Mouse (Mus musculus) neural tube, embryonic 15.5 days (tissue): ENCODE measurements at regions not wholly inside any gene's neighbourhood (a gene's known extent, or its start where the extent isn't known, plus 50 kb on each side); places are given as distances from the start of the nearest gene placed in this dataset.
"Not testable (repeated sequence)": the region's sequence is repeated elsewhere in the genome, so short reads cannot be mapped to it uniquely, and the experiment has no call there.

Source experiments
- ATAC-seq: fragments of 200-750 bp; cut with Nextera tagmentation; 2 replicates; pipeline ENCODE4 v1.8.0; 2017; ENCODE audit warnings: mild to moderate bottlenecking, moderate TSS enrichment, moderate library complexity; ENCODE audit not compliant: low FRiP score
- H3K27ac ChIP-seq: fragments of 300-500 bp; sonication (generic); replicated peaks from 2 replicates; pipeline ENCODE4 v1.5.1; 2015; ENCODE audit warnings: mild to moderate bottlenecking, inconsistent platforms
- H3K27me3 ChIP-seq: fragments of 300-500 bp; sonication (generic); replicated peaks from 2 replicates; pipeline ENCODE4 v1.6.1; 2015; ENCODE audit warnings: inconsistent platforms
- H3K36me3 ChIP-seq: fragments of 300-500 bp; sonication (generic); 2 replicates; pipeline ENCODE4 v1.6.1; 2015; ENCODE audit warnings: inconsistent platforms
- H3K4me1 ChIP-seq: fragments of 300-500 bp; sonication (generic); 2 replicates; pipeline ENCODE4 v1.6.1; 2015; ENCODE audit warnings: inconsistent platforms
- H3K4me2 ChIP-seq: fragments of 300-500 bp; sonication (generic); 2 replicates; pipeline ENCODE4 v1.6.1; 2015; ENCODE audit warnings: inconsistent platforms, mild to moderate bottlenecking, moderate library complexity
- H3K4me3 ChIP-seq: fragments of 300-500 bp; sonication (generic); replicated peaks from 2 replicates; pipeline ENCODE4 v1.5.1; 2015; ENCODE audit warnings: mild to moderate bottlenecking, inconsistent platforms
- H3K9ac ChIP-seq: fragments of 300-500 bp; sonication (generic); replicated peaks from 2 replicates; pipeline ENCODE4 v1.6.1; 2015; ENCODE audit warnings: mild to moderate bottlenecking, inconsistent platforms
- H3K9me3 ChIP-seq: fragments of 300-500 bp; sonication (generic); replicated peaks from 2 replicates; pipeline ENCODE4 v1.6.1; 2016; ENCODE audit warnings: inconsistent platforms
- WGBS: fragments of 180-500 bp; shearing (Covaris S2); methylation state at CpG from one replicate; pipeline ENCODE4 v1.1.7; 2015; ENCODE audit warnings: mixed read lengths; 5-methylcytosine and 5-hydroxymethylcytosine counted together

GRCm38 (mm10) chr11:26773122-26773796, 179.5 kb upstream of the Vrk2 start:
- no peak overlapping the region for H3K4me3 ChIP-seq
- H3K9me3 ChIP-seq = no peaks in the 10 kb centered on the region
- ATAC-seq = no peak
- H3K36me3 ChIP-seq = no peaks in the 10 kb centered on the region
- no peaks in the 10 kb centered on the region for H3K27me3 ChIP-seq
- no peak overlapping the region for H3K4me2 ChIP-seq
- H3K27ac ChIP-seq = no peak overlapping the region
- no peaks in the 10 kb centered on the region for H3K4me1 ChIP-seq
- WGBS = 12% methylated on average over 3 of the region's 3 CpGs
- H3K9ac ChIP-seq = no peak overlapping the region

DNA sequence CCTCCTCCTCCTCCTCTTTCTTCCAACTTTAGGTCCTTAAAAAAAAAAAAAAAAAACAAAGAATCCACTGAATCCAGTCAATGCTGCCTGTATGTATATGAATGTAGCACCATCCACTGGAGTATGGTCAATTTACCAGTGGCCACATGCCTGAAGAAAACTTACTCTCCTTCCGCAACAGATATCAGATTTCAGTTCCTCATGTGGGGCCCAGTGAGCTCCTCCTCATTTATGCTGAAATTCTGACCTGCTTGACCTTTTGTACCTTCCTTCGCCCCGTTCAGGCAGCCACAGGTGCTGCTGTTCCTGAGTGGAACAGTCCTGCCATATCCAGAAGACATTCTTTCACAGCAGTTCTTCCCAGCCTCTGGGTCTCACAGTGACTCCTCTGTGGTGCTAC, 161.8 kb upstream of the Vrk2 start:
- H3K27ac ChIP-seq = no peak overlapping the region
- 90% methylated on average over 3 of the region's 3 CpGs for WGBS
- H3K4me2 ChIP-seq = no peak overlapping the region
- no peaks in the 10 kb centered on the region for H3K9me3 ChIP-seq
- no peaks in the 10 kb centered on the region for H3K27me3 ChIP-seq
- no peak overlapping the region for H3K4me3 ChIP-seq
- ATAC-seq = no peak
- no peaks in the 10 kb centered on the region for H3K36me3 ChIP-seq
- H3K4me1 ChIP-seq = no peaks in the 10 kb centered on the region
- H3K9ac ChIP-seq = no peak overlapping the region

DNA sequence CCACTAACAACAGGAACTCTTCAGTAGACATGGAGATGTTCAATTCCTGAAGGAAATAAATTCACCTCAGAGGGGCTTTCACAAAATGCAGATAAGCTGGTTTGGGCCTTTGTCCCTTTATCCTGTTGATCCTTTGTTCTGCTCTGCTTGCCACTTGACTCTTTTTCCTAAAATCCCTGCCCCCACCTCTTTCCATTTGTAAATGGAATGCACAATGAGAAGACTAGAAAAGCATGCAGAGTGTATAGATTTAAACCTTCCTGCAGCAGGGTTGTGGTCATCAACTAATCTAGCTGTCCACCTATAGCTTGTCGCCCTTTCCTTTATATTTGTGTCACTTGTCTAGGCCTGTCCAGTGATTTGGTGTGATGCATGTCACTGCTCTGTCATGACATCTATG, 159.8 kb upstream of the Vrk2 start:
- no peaks in the 10 kb centered on the region for H3K36me3 ChIP-seq
- no peak overlapping the region for H3K4me2 ChIP-seq
- no peak overlapping the region for H3K9ac ChIP-seq
- ATAC-seq = no peak
- no peaks in the 10 kb centered on the region for H3K27me3 ChIP-seq
- no peak overlapping the region for H3K27ac ChIP-seq
- 45% methylated on average over 1 of the region's 1 CpGs for WGBS
- H3K4me1 ChIP-seq = no peaks in the 10 kb centered on the region
- no peak overlapping the region for H3K4me3 ChIP-seq
- no peaks in the 10 kb centered on the region for H3K9me3 ChIP-seq

- Histone ChIP-seq H3K4me1 (no peaks in the 10 kb centered on the region), H3K4me2 (no peak overlapping the region), H3K36me3 (no peaks in the 10 kb centered on the region), H3K27ac (no peak overlapping the region), H3K9me3 (no peaks in the 10 kb centered on the region), H3K4me3 (no peak overlapping the region), H3K9ac (no peak overlapping the region), H3K27me3 (no peaks in the 10 kb centered on the region)
- 89% methylated on average over 1 of the region's 1 CpGs for WGBS
- no peak for ATAC-seq
Observed at GRCm38 (mm10) chr11:26742235-26742634, 148.4 kb upstream of the Vrk2 start.

DNA sequence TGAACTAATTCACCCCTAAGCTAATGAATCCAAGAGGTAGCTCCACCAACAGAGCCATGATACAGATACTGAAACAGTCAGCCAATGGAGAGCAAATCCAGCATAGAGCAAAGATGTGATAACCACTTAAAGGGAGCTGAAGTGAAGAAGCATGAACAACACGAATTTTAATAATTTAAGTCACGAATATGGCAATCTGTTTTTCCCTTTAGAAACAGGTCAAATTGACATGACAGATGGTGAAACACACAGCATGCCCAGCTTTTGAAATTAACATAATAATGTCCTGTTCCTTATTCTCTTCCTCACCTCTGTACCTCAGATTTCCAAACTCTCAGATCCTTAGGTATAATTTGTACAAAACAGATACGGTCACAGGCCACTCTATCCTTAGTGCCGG, 145.9 kb upstream of the Vrk2 start:
- Histone ChIP-seq H3K27me3 (no peaks in the 10 kb centered on the region), H3K4me3 (no peak overlapping the region), H3K4me2 (no peak overlapping the region), H3K9ac (no peak overlapping the region), H3K4me1 (no peaks in the 10 kb centered on the region), H3K36me3 (no peaks in the 10 kb centered on the region), H3K27ac (no peak overlapping the region), H3K9me3 (no peaks in the 10 kb centered on the region)
- 84% methylated on average over 4 of the region's 4 CpGs for WGBS
- no peak for ATAC-seq

DNA sequence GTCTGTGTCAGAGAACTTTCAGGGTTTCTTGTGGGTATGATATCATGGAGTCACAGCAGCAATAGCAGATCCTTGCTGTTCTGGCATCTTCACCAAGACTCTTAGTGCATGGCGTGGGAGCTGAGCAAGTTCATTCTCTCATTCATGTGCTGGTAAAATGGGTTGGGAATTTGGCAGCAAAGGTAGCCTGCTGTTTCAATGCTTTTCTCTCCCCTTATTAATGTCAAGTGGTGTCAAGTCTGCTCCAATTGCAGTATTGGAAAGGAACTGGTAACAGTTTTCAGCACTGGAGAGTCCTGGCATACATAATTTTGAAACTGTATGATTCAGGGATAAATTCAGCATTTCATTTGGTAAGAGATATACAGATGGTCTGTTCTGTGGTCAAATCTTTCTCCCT, 133.2 kb upstream of the Vrk2 start:
- H3K9ac ChIP-seq = no peak overlapping the region
- WGBS = 77% methylated on average over 1 of the region's 1 CpGs
- no peak for ATAC-seq

GRCm38 (mm10) chr11:26724963-26725721, 131.3 kb upstream of the Vrk2 start:
- no peaks in the 10 kb centered on the region for H3K9me3 ChIP-seq
- no peaks in the 10 kb centered on the region for H3K4me1 ChIP-seq
- no peak overlapping the region for H3K4me3 ChIP-seq
- 0 out of 2 replicates have a peak, but pooled peaks have one; percentile 45 for ATAC-seq
- 57% methylated on average over 11 of the region's 11 CpGs for WGBS
- no peak overlapping the region for H3K9ac ChIP-seq
- H3K27me3 ChIP-seq = no peaks in the 10 kb centered on the region
- H3K36me3 ChIP-seq = no peaks in the 10 kb centered on the region
- H3K4me2 ChIP-seq = no peak overlapping the region
- no peak overlapping the region for H3K27ac ChIP-seq

More for the DNA sequence above, 133.2 kb upstream of the Vrk2 start:
- no peaks in the 10 kb centered on the region for H3K36me3 ChIP-seq
- H3K27me3 ChIP-seq = no peaks in the 10 kb centered on the region
- H3K9me3 ChIP-seq = no peaks in the 10 kb centered on the region
- no peak overlapping the region for H3K4me3 ChIP-seq
- H3K4me2 ChIP-seq = no peak overlapping the region
- H3K27ac ChIP-seq = no peak overlapping the region
- no peaks in the 10 kb centered on the region for H3K4me1 ChIP-seq

- no peak for ATAC-seq
- Histone ChIP-seq H3K4me2 (no peak overlapping the region), H3K9me3 (no peaks in the 10 kb centered on the region), H3K27ac (no peak overlapping the region), H3K4me1 (no peaks in the 10 kb centered on the region), H3K27me3 (no peaks in the 10 kb centered on the region), H3K4me3 (no peak overlapping the region), H3K36me3 (no peaks in the 10 kb centered on the region), H3K9ac (no peak overlapping the region)
- 89% methylated on average over 3 of the region's 3 CpGs for WGBS
Observed at GRCm38 (mm10) chr11:26722292-26722691, 128.5 kb upstream of the Vrk2 start.

DNA sequence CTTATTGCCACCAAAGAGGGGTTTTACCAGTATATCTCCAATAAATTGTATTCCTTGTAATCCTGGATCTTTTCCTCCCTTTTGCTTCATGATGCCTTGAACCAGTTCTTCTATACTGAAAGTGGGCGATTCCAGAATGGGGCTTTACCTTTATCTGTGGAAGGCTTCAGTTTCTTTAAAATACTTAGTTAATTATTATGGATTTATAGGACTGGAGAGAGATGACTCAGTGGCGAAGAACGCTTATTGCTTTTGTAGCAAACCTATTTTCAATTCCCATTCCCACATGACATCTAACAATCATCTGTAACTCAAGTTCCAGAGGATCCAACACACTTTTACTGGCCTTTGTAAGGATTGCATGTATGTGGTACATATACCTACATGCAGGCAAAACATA, 127.4 kb upstream of the Vrk2 start:
- no peaks in the 10 kb centered on the region for H3K9me3 ChIP-seq

GRCm38 (mm10) chr11:26711237-26711636, 117.4 kb upstream of the Vrk2 start:
- 77% methylated on average over 2 of the region's 2 CpGs for WGBS
- H3K9me3 ChIP-seq, ATAC-seq, H3K9ac ChIP-seq, H3K4me2 ChIP-seq, H3K4me1 ChIP-seq, H3K27ac ChIP-seq, H3K36me3 ChIP-seq, H3K27me3 ChIP-seq, H3K4me3 ChIP-seq: not testable (repeated sequence)

More for the DNA sequence above, 127.4 kb upstream of the Vrk2 start:
- 80% methylated on average over 3 of the region's 3 CpGs for WGBS
- Histone ChIP-seq H3K4me1 (no peaks in the 10 kb centered on the region), H3K9ac (no peak overlapping the region), H3K4me2 (no peak overlapping the region), H3K36me3 (no peaks in the 10 kb centered on the region), H3K4me3 (no peak overlapping the region), H3K27ac (no peak overlapping the region), H3K27me3 (no peaks in the 10 kb centered on the region)
- ATAC-seq = no peak

GRCm38 (mm10) chr11:26708636-26709035, 114.8 kb upstream of the Vrk2 start:
- Histone ChIP-seq H3K27ac (no peak overlapping the region), H3K9ac (no peak overlapping the region), H3K36me3 (no peaks in the 10 kb centered on the region), H3K4me2 (no peak overlapping the region), H3K27me3 (no peaks in the 10 kb centered on the region), H3K4me1 (no peaks in the 10 kb centered on the region), H3K9me3 (no peaks in the 10 kb centered on the region), H3K4me3 (no peak overlapping the region)
- ATAC-seq = no peak
- WGBS = 57% methylated on average over 2 of the region's 2 CpGs

DNA sequence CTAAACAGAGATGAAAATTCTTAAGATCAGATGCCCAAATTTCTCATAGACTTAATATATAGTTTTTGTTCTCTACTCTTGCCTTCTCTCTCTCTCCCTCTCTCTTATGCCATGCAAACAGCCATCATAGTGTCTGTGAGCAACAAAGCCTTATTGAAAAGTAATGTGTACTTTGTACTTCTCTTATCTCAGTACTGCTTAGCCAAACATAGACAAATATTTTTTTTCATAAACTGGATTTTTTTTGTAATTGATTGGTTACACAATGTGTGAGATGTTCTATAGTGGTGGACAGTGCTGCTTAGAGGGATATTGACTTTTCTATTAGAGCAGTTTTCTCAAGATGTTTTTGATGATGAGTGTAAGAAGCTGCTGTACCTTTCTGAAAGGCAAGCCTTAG, 90.1 kb upstream of the Vrk2 start:
- H3K27me3 ChIP-seq = no peaks in the 10 kb centered on the region
- no peak for ATAC-seq
- H3K4me1 ChIP-seq = no peaks in the 10 kb centered on the region
- H3K9me3 ChIP-seq = no peaks in the 10 kb centered on the region
- H3K4me3 ChIP-seq = no peak overlapping the region
- H3K9ac ChIP-seq = no peak overlapping the region
- no peaks in the 10 kb centered on the region for H3K36me3 ChIP-seq
- no peak overlapping the region for H3K4me2 ChIP-seq
- H3K27ac ChIP-seq = no peak overlapping the region
